ENCODE assay signal across 13 mouse cellular contexts in genomic region chr17:48451353-48451675, GRCm38 (mm10). TPM values are rescaled to one million over a fixed set of nuclear protein-coding genes. Genes with fewer than 3 reads are reported as not detected.
DNase-seq lines count a peak whose midpoint lies in the region; ATAC-seq lines count a peak whose summit lies in the region.
"Had no signal": no experiment of that assay in that cellular context is flagged by ENCODE, and none has a peak within 500 bp of the region (broad histone marks: within the 10 kb centered on the region; RNA-seq: fewer than 3 reads in every experiment).

Gene Tspo2 (minus strand): TSS chr17:48451522.

- ATAC-seq in hindbrain, embryonic 12.5 days (ENCODE audit: low FRiP score), result 0 out of 2 replicates have a peak, but pooled peaks have one; percentile 38
- no peak for ATAC-seq in hindbrain, embryonic 14.5 days (ENCODE audit: low FRiP score)
- ATAC-seq in hematopoietic stem cell, adult 5-6 weeks (replicated peaks in 1 of 2; ENCODE audit: insufficient read depth in 1 of 2, low FRiP score in 2 of 2, low TSS enrichment in 1 of 2, low read depth in 1 of 2, poor library complexity in 2 of 2, severe bottlenecking in 2 of 2), result peak; percentile 19 to 29; a peak in 1 of 4 replicates
- ATAC-seq in megakaryocyte, adult 5-6 weeks (ENCODE audit: poor library complexity, severe bottlenecking), result peak; percentile 28; the same call in 1 of the 2 replicates

- no peak within 1 kb of the TSS for H3K27ac ChIP-seq in hindbrain, embryonic 12.5 days
- no peak within 1 kb of the TSS for H3K27ac ChIP-seq in hindbrain, embryonic 14.5 days

- H3K4me2 ChIP-seq in hindbrain, embryonic 12.5 days (replicated peaks), result no peak within 1 kb of the TSS
- no peak within 1 kb of the TSS for H3K4me2 ChIP-seq in hindbrain, embryonic 14.5 days (replicated peaks)

- H3K4me1 ChIP-seq in hindbrain, embryonic 12.5 days, result peaks cover 4% of the 10 kb centered on the region; the same call in 1 of the 2 replicates
- H3K4me1 ChIP-seq in hindbrain, embryonic 14.5 days (replicated peaks; ENCODE audit: control insufficient read depth, insufficient read depth, low read length), result no peaks in the 10 kb centered on the region

- WGBS in hindbrain, embryonic 12.5 days, result 71% methylated on average over 7 of the region's 7 CpGs
- 59% methylated on average over 7 of the region's 7 CpGs for WGBS in hindbrain, embryonic 14.5 days

- DNase-seq in hindbrain, embryonic 14.5 days (ENCODE audit: low spot score), result no peak
- peak; percentile 85 for DNase-seq in MEL-GATA-1-ER (ENCODE audit: extremely low read depth, low read depth)
- no peak for DNase-seq in frontal cortex, postnatal 36 days (ENCODE audit: low spot score in 2 of 2)
- DNase-seq in ovary, adult 18-20 months (ENCODE audit: low spot score), result no peak
- DNase-seq in heart, adult 18-20 months, result no peak
- DNase-seq: cerebellum, adult 2 months; gastrocnemius, postnatal 10 days; thymus, postnatal 25 days had no signal

- H3K27me3 ChIP-seq in hindbrain, embryonic 12.5 days, result no peaks in the 10 kb centered on the region
- no peaks in the 10 kb centered on the region for H3K27me3 ChIP-seq in hindbrain, embryonic 14.5 days (ENCODE audit: control insufficient read depth, insufficient read depth, low read length)

- H3K36me3 ChIP-seq in hindbrain, embryonic 12.5 days, result no peaks in the 10 kb centered on the region
- H3K36me3 ChIP-seq in hindbrain, embryonic 14.5 days (replicated peaks; ENCODE audit: control insufficient read depth, insufficient read depth), result no peaks in the 10 kb centered on the region

- no peaks in the 10 kb centered on the region for H3K9me3 ChIP-seq in hindbrain, embryonic 12.5 days (replicated peaks)
- H3K9me3 ChIP-seq in hindbrain, embryonic 14.5 days (ENCODE audit: control insufficient read depth, low read length), result no peaks in the 10 kb centered on the region

- H3K9ac ChIP-seq in hindbrain, embryonic 12.5 days, result no peak within 1 kb of the TSS
- no peak within 1 kb of the TSS for H3K9ac ChIP-seq in hindbrain, embryonic 14.5 days

- H3K4me3 ChIP-seq in hindbrain, embryonic 12.5 days, result no peak within 1 kb of the TSS
- H3K4me3 ChIP-seq in hindbrain, embryonic 14.5 days (replicated peaks; ENCODE audit: low read length), result no peak within 1 kb of the TSS

RNA-seq across cellular contexts. Expression of gene Tspo2, which starts in this region (rescaled TPM):
- polyA plus RNA-seq in hindbrain, embryonic 12.5 days (2016; fragmentation: Nextera tagmentation; extraction: Ambion mirVana), result 1.9 and 2.5 TPM in 2 replicates
- 1.0 and 1.2 TPM in 2 replicates for polyA plus RNA-seq in hindbrain, embryonic 14.5 days (2014; fragmentation: Nextera tagmentation; extraction: Ambion mirVana)
- 1.2 and 10.7 TPM in 2 replicates for total RNA-seq in hematopoietic stem cell, adult 5-6 weeks (2017)
- total RNA-seq in megakaryocyte, adult 5-6 weeks (2015), result 3.2 and 5.3 TPM in 2 replicates
- total RNA-seq in megakaryocyte, adult 5-6 weeks (2017), result 4.4 and 14.3 TPM in 2 replicates
- total RNA-seq in heart, adult 18-20 months (2021), result under 1 TPM; 0.55 to 0.62 TPM
- total RNA-seq: layer of hippocampus, postnatal 10 days; liver, adult 2 months had no signal
- polyA plus RNA-seq: liver, adult 2 months had no signal
